Mouse (Mus musculus) embryo, embryonic 10 days (tissue): ENCODE results near the gene Duox1.

Source experiments
- DNase-seq: peaks from one replicate; pipeline ENCODE4 v3.0.0-alpha.2; 2015; ENCODE audit warnings: low spot score

The Duox1 gene

GRCm38 (mm10) chr2:122315372-122315771, at the start of gene Duox1:
Gene Duox1, plus strand, starts transcription at chr2:122315672.
- no peak for DNase-seq

GRCm38 (mm10) chr2:122266407-122267193, 48.9 kb upstream of the Duox1 start:
- DNase-seq, result no peak

DNA sequence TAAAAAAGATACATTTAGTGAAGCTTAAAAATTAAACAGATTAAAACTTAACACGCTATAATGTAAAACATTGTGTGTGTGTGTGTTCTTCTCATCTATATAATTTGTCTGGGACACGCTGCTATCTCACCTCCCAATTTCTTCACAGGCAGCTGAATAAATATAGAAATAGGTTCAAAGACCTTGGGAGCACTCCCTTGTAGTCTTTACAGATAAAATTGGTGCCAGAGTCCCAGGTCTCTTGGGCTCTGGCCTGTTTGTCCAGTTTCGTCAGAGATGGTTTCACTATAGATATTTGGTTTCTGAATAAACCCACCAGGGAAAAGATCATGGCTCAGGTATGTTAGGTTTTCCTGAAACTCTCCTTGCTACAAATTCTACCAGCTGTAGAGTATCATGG, 36.7 kb upstream of the Duox1 start:
- DNase-seq, result no peak

DNA sequence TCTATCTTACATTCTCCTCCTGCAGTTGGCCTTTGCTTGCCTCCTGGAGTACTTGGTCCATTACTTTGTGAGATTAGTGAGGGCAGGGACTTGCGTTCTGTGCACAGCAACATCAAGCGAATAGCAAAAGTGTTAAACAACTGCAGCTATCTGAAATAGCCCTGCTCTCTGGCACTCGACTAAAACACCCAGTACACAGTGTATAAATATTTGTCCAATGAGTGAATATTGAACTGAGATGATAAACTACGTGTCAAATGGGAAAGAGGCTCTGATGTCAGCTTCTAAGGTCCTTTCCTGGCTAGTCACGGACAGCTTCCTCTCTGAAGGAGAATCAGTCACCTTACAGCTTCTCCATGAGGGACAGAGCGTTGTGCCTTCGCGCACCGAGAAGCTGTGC, 31.4 kb upstream of the Duox1 start:
- DNase-seq, result no peak

DNA sequence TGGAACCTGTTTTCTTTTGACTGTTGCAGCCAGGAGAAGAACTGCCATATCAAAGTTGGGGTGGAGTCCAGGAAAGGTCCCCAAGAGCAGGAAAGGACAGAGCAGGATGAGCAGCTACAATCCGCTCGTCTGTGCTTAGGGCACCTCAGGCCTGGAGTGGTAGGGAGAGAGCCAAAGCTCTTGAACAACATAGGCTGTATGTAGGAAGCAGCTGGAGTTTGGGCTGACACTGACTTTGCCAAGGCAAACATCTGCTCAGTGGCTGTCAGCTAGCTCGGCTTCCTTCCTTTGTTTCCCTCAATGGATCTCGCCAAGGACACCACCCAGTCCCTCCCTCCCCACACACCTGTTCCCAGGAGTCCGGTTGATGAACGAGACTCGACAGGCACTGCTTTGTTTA, 29.3 kb upstream of the Duox1 start:
- DNase-seq, result no peak

DNA sequence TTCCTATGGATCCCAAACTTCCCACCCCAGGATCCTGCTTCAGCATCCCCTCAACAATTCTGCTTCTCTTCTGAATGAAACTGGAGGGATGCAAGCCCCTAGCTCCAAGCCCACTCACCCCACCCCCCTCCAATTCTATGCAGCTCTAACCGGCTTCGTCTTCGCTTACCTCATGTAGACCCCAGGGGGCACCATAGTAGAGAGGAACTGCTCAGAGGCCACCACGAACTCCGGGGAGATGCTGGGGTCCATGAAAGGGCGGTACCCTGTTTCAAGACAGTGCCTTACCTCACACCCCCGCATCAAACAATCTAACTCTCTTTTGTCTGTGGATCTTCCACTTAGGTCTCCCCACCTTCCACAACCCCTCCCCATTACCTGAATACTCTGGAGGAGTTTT, 20.6 kb upstream of the Duox1 start:
- peak; percentile 20 for DNase-seq

- DNase-seq, result peak; percentile 34
Observed at GRCm38 (mm10) chr2:122297271-122298095, 18.0 kb upstream of the Duox1 start.

DNA sequence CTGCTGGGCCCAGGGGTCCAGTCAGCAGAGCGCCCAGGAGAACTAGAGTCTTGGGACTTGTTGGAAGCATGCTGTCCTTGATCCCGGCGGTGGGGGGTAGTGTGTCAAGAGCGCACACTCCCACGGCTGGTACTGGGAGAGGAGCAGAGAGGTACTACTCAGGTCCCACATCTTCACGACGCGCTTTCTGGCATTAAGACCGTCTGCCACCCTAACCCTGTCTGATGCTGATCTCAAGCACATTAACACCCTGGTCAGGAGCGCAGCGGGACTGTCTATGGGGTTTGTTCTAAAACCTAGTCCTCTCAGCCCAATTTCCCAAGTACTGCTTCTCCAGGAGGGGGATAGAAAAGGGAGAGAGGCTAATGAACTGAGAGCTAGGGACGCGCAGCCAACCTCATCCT, 17.4 kb upstream of the Duox1 start, which contains the start of gene Duox2:
TSS of gene Duox2 (minus strand) at position 354 of the 404 bp plus-strand sequence.
- no peak for DNase-seq

GRCm38 (mm10) chr2:122298596-122299490, 16.6 kb upstream of the Duox1 start, which contains the start of gene Duoxa2:
Gene Duoxa2, plus strand, starts transcription at chr2:122298900.
- peak; percentile 57 for DNase-seq

DNA sequence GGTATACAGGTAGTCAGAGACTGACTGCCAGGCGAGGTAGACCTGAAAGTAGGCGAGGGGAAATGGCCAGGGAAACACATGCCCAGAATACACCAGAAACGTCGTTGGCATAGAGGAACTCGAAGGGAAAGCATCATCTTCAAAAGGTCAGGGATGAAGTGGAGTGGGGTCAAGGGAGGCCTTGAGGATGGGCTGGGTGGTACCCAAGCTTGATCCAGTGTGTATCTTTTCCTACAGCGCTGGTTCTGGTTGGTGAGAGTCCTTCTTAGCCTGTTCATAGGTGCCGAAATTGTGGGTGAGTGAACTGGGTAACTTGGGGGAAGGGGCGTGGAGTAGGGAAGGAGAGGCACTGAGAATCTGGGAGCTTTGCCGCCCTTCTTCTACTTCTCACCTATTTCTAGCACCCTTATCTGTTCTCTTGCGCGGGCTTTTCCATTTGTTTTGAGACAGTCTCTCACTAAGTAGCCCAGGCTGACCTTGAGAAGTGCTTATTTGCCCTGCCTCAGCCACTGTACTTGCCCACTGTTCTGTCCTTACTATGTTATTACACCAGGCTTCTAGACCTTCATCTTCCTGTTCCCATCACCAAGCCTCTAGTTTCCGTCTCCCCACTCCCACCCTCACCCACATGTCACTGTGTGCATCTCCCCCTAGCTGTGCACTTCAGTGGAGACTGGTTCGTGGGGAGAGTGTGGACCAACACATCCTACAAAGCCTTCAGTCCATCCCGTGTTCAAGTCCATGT, 15.4 kb upstream of the Duox1 start:
- DNase-seq, result no peak

DNA sequence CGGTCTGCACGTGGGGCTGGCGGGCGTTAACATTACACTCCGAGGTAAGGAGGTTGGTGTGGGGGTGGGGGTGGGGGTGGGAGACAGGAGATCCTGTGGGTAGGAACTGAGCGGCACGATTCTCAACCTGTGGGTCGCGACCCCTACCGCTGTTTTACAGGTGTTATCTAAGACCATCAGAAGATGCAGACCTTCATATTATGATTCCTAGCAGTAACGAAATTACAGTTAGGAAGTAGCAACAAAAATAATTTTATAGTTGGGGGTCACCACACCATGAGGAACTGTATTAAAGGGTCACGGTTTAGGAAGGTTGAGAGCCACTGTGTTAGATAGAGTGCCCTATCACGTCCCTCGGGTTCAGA, 14.8 kb upstream of the Duox1 start:
- DNase-seq, result peak; percentile 15

DNA sequence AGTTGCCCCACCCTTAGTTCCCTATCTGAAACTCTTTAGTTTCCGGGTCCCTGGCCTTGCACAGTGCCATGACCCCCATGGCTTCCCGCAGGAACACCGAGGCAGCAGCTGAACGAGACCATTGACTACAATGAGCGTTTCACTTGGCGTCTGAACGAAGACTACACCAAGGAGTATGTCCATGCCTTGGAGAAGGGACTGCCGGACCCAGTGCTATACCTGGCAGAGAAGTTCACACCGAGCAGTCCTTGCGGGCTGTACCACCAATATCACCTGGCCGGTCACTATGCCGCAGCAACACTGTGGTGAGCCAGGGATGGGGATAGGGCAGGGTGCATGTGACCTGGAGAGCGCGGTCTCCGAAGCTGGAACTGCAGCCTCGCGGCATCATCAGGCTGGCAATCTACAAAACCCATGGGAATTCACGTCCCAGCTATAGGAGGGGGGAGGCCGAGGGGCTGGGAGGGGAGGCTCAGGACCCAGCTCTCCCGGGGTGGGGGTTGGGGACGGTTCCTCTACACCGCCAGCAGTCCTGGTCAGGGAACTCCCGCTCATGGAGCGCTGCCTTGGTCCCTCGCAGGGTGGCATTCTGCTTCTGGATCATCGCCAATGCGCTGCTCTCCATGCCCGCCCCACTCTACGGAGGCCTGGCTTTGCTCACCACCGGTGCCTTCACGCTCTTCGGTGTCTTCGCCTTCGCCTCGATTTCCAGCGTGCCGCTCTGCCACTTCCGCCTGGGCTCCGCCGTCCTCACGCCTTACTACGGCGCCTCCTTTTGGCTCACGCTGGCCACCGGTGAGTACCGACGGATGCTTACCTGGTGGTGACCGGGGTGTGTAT, 14.2 kb upstream of the Duox1 start:
- peak; percentile 54 for DNase-seq

- DNase-seq, result no peak
Observed at GRCm38 (mm10) chr2:122301921-122302573, 13.4 kb upstream of the Duox1 start.

- DNase-seq, result peak; percentile 87
Observed at GRCm38 (mm10) chr2:122302574-122303241, 12.8 kb upstream of the Duox1 start.

GRCm38 (mm10) chr2:122304544-122304943, 10.9 kb upstream of the Duox1 start:
- no peak for DNase-seq

DNA sequence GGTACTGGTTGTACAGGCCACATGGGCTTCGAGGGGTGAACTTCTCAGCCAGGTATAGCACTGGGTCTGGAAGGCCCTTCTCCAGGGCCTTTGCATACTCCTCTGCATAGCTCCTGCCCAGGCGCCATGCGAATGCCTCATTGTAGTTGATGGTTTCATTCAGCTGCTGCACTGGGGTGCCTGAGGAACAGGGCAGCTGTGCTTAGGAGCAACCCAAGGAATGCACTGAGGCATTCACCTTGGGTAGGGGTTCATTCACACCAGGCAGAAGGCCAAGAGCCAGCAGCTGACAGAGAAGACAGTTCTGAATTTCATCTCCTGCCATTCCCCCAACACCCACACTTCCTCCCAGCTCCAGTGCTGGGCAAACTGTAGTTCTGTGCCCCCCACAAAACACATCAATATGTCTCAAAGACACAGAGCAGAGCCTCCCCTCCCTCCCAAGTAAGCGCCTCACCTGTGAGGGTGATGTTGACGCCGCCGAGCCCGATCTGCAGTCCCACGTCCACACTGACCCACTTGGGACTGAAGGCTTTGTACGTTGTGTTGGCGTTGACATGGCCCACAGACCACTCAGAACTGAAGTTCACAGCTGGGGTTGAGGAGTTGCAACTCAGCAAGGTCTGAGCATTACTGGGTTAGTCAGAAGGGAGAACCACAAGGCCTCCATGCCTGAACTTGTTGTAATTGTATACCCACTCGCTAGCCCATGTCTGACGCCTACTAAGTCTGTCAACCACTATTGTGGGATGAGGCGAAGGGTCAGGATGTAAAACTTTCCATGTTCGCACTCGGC, 10.2 kb upstream of the Duox1 start:
- no peak for DNase-seq

- no peak for DNase-seq
Observed at GRCm38 (mm10) chr2:122306184-122306583, 9.3 kb upstream of the Duox1 start.

- no peak for DNase-seq
Observed at GRCm38 (mm10) chr2:122309647-122310046, 5.8 kb upstream of the Duox1 start.

- no peak for DNase-seq
Observed at GRCm38 (mm10) chr2:122311561-122311960, 3.9 kb upstream of the Duox1 start.
